Mouse (Mus musculus) lung, embryonic 16.5 days (tissue): Measurements from ENCODE around the gene Slc16a5. TPM values are rescaled to one million over a fixed set of nuclear protein-coding genes. Genes with fewer than 3 reads are reported as not detected.
"Not testable (repeated sequence)": the region's sequence is repeated elsewhere in the genome, so short reads cannot be mapped to it uniquely, and the experiment has no call there.

Experiments
- ATAC-seq: fragments of 200-750 bp; cut with Nextera tagmentation; 2 replicates; pipeline ENCODE4 v1.8.0; 2017; ENCODE audit warnings: low read depth, mild to moderate bottlenecking, moderate library complexity
- H3K27ac ChIP-seq: fragments of 300-500 bp; sonication (generic); 2 replicates; pipeline ENCODE4 v1.5.1; 2014; ENCODE audit warnings: mild to moderate bottlenecking, control low read depth, low read length
- H3K27me3 ChIP-seq: fragments of 300-500 bp; sonication (generic); 2 replicates; pipeline ENCODE4 v1.6.1; 2014; ENCODE audit warnings: low read depth, low read length, mixed read lengths; ENCODE audit not compliant: control insufficient read depth, insufficient read depth
- H3K36me3 ChIP-seq: fragments of 300-500 bp; sonication (generic); 2 replicates; pipeline ENCODE4 v1.6.1; 2014; ENCODE audit warnings: low read length; ENCODE audit not compliant: control insufficient read depth, insufficient read depth
- H3K4me1 ChIP-seq: fragments of 300-500 bp; sonication (generic); replicated peaks from 2 replicates; pipeline ENCODE4 v1.6.1; 2014; ENCODE audit warnings: low read length, mixed read lengths; ENCODE audit not compliant: control insufficient read depth, insufficient read depth
- H3K4me2 ChIP-seq: fragments of 300-500 bp; sonication (generic); 2 replicates; pipeline ENCODE4 v1.6.1; 2014; ENCODE audit warnings: low read depth, low read length, control low read depth
- H3K4me3 ChIP-seq: fragments of 300-500 bp; sonication (generic); 2 replicates; pipeline ENCODE4 v1.5.1; 2014; ENCODE audit warnings: mild to moderate bottlenecking, low read length, control low read depth
- H3K9ac ChIP-seq: fragments of 300-500 bp; sonication (generic); 2 replicates; pipeline ENCODE4 v1.6.1; 2014; ENCODE audit warnings: low read length, control low read depth
- H3K9me3 ChIP-seq: fragments of 300-500 bp; sonication (generic); 2 replicates; pipeline ENCODE4 v1.6.1; 2016; ENCODE audit warnings: low read length; ENCODE audit not compliant: control insufficient read depth
- WGBS: fragments of 180-500 bp; shearing (Covaris S2); extraction: QIAGEN DNeasy Blood & Tissue Kit; methylation state at CpG from one replicate; pipeline ENCODE4 v1.1.7; 2014; 5-methylcytosine and 5-hydroxymethylcytosine counted together
- polyA plus RNA-seq: library from polyadenylated mRNA; unstranded; fragments of >200 nt; fragmentation: Nextera tagmentation; extraction: Ambion mirVana; gene quantifications from 2 replicates; pipeline ENCODE4 v1.2.1, GENCODE M21; 2015

Gene Slc16a5
- polyA plus RNA-seq, 1 experiment from 2014 or later = 0.74 TPM

- no peak overlapping the region for H3K4me3 ChIP-seq
- no peak overlapping the region for H3K4me2 ChIP-seq
- ATAC-seq = no peak
- H3K27ac ChIP-seq = no peak overlapping the region
- H3K9me3 ChIP-seq = no peaks in the 10 kb centered on the region
- H3K9ac ChIP-seq = no peak overlapping the region
- no peaks in the 10 kb centered on the region for H3K27me3 ChIP-seq
- peaks cover 3% of the 10 kb centered on the region; the same call in 1 of the 2 replicates for H3K4me1 ChIP-seq
- 47% methylated on average over 4 of the region's 4 CpGs for WGBS
- no peaks in the 10 kb centered on the region for H3K36me3 ChIP-seq
Observed at GRCm38 (mm10) chr11:115453306-115453705, 9.0 kb upstream of the Slc16a5 start.

DNA sequence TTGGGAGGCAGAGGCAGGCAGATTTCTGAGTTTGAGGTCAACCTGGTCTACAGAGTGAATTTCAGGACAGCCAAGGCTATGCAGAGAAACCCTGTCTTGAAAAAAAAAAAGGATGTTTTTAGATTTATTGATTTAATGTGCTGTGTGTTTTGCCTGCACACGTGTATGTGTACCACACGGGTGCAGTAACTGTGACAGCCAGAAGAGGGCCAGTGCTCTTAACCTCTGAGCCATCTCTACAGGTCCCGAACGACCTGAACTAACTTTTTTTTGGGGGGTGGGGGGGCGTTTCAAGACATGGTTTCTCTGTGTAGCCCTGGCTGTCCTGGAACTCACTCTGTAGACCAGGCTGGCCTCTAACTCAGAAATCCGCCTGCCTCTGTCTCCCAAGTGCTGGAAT, 7.5 kb upstream of the Slc16a5 start:
- not testable (repeated sequence) for H3K9ac ChIP-seq, H3K27me3 ChIP-seq, H3K9me3 ChIP-seq, H3K36me3 ChIP-seq, H3K4me1 ChIP-seq, ATAC-seq, H3K27ac ChIP-seq, H3K4me2 ChIP-seq, H3K4me3 ChIP-seq
- WGBS = 82% methylated on average over 6 of the region's 6 CpGs

DNA sequence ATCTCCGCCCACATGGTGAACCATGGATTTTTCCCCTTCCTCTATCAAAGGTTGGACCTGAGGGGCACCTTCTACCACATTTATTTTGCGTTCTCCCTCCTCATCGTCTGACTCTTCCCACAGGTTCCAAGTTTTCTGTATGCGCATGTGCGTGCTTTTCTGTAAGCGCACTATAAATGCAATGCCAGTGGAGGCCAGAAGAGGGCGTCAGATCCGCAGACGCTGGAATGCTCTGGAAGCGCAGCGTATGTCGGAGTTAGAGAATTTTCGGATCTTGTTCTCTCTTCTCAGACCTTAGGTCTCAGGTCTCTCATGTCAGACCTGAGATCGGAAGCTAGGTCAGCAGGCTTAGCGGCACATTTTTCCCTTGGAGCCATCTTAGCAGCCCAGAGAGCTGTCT, 6.7 kb upstream of the Slc16a5 start:
- H3K27me3 ChIP-seq = no peaks in the 10 kb centered on the region
- H3K4me2 ChIP-seq = no peak overlapping the region
- H3K4me1 ChIP-seq = peaks cover 3% of the 10 kb centered on the region; the same call in 1 of the 2 replicates
- no peak overlapping the region for H3K9ac ChIP-seq
- H3K9me3 ChIP-seq = no peaks in the 10 kb centered on the region
- ATAC-seq = no peak
- H3K4me3 ChIP-seq = no peak overlapping the region
- H3K36me3 ChIP-seq = no peaks in the 10 kb centered on the region
- no peak overlapping the region for H3K27ac ChIP-seq
- 85% methylated on average over 15 of the region's 15 CpGs for WGBS

GRCm38 (mm10) chr11:115456182-115456581, 6.1 kb upstream of the Slc16a5 start:
- Histone ChIP-seq H3K36me3 (no peaks in the 10 kb centered on the region), H3K9ac (no peak overlapping the region), H3K27ac (no peak overlapping the region), H3K27me3 (no peaks in the 10 kb centered on the region), H3K9me3 (no peaks in the 10 kb centered on the region), H3K4me2 (no peak overlapping the region), H3K4me3 (no peak overlapping the region), H3K4me1 (peaks cover 3% of the 10 kb centered on the region; the same call in 1 of the 2 replicates)
- 92% methylated on average over 5 of the region's 5 CpGs for WGBS
- ATAC-seq = no peak

GRCm38 (mm10) chr11:115457405-115457804, 4.9 kb upstream of the Slc16a5 start:
- H3K4me1 ChIP-seq = peaks cover 5% of the 10 kb centered on the region; the same call in 1 of the 2 replicates
- no peak overlapping the region for H3K9ac ChIP-seq
- H3K9me3 ChIP-seq = no peaks in the 10 kb centered on the region
- H3K4me3 ChIP-seq = no peak overlapping the region
- no peaks in the 10 kb centered on the region for H3K27me3 ChIP-seq
- H3K36me3 ChIP-seq = no peaks in the 10 kb centered on the region
- WGBS = 19% methylated on average over 6 of the region's 6 CpGs
- peak; percentile 74 for ATAC-seq
- H3K27ac ChIP-seq = no peak overlapping the region
- H3K4me2 ChIP-seq = no peak overlapping the region

DNA sequence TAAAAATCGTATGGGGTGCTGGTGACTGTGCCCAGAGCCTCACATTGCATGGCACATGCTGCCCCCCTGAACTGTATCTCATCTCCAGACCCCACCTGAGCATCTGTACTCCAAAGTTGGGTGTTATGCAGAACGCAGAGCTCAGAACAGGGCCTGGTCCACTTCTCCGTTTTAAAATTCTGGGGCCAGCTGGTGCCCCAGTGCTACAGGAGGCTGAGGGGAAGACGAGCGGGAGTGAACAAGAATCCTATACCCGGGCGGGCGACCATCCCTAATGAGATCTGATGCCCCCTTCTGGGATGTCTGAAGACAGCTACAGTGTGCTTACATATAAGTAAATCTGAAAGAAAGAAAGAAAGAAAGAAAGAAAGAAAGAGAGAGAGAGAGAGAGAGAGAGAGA, 1.3 kb upstream of the Slc16a5 start:
- ATAC-seq = no peak
- Histone ChIP-seq H3K4me1 (peaks cover 6% of the 10 kb centered on the region; the same call in 1 of the 2 replicates), H3K27ac (no peak overlapping the region), H3K9me3 (no peaks in the 10 kb centered on the region), H3K27me3 (no peaks in the 10 kb centered on the region), H3K36me3 (no peaks in the 10 kb centered on the region), H3K9ac (no peak overlapping the region), H3K4me3 (no peak overlapping the region), H3K4me2 (no peak overlapping the region)
- 31% methylated on average over 8 of the region's 8 CpGs for WGBS

DNA sequence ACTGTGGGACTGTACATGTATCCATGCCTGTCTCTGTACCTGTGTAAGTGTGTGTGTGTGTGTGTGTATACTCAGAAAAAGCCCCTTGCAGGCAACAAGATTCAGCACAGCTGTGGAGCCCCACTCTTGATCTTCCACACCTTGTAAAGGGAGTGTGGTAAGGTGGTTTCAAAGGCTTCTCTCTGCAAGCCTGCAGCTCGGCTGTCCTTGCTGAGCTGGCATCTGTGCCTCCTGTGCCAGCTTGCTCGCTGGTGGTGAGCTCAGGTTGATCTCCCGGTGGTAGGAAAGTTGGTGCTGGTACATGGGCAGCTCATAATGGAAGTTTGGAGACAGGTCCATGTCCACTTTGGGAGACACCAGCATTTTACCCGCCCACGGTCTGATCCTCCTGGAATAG, 430 bp upstream of the Slc16a5 start:
- Histone ChIP-seq H3K27me3 (no peaks in the 10 kb centered on the region), H3K27ac (no peak overlapping the region), H3K36me3 (no peaks in the 10 kb centered on the region), H3K4me1 (peaks cover 6% of the 10 kb centered on the region; the same call in 1 of the 2 replicates), H3K9me3 (no peaks in the 10 kb centered on the region), H3K9ac (no peak overlapping the region), H3K4me2 (no peak overlapping the region), H3K4me3 (no peak overlapping the region)
- WGBS = 65% methylated on average over 5 of the region's 5 CpGs
- ATAC-seq = no peak

DNA sequence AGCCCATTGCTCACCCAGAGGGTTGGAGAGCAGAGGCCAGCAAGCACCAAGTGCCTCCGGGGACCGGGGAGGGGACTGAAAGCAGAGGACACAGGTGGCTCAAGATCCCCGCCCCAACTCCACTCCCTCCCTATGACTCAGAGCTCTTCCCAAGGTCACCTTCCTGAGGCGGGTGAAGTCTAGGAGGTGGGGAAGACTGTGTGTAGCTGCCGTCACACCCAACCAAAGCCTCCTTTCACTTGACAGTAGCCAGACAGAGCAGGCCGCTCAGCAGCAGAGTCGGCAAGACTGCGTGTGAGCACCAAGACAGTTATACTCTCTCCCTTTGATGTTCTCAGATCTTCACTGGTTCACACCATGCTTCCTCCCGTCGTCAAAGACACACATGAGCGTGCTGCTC, 1.1 kb downstream of the Slc16a5 start:
- no peak overlapping the region for H3K4me2 ChIP-seq
- no peak for ATAC-seq
- no peaks in the 10 kb centered on the region for H3K27me3 ChIP-seq
- peaks cover 3% of the 10 kb centered on the region; the same call in 1 of the 2 replicates for H3K4me1 ChIP-seq
- 55% methylated on average over 11 of the region's 11 CpGs for WGBS
- no peak overlapping the region for H3K4me3 ChIP-seq
- H3K9ac ChIP-seq = no peak overlapping the region
- H3K9me3 ChIP-seq = no peaks in the 10 kb centered on the region
- H3K36me3 ChIP-seq = no peaks in the 10 kb centered on the region
- no peak overlapping the region for H3K27ac ChIP-seq

DNA sequence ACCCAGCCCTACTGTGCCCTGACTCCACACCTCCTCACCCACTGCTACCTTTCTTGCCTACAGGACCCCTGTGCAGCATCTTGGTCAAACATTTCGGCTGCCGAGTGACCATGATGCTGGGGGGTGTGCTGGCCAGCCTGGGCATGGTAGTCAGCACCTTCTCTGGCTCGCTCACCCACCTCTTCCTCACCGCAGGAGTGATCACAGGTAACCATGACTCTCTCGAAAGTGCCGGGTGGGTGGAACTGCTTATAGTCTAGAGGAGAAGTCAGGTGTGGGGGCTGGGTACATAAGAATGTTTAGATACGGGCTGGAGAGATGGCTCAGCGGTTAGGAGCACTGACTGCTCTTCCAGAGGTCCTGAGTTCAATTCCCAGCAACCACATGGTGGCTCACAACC, 2.6 kb downstream of the Slc16a5 start:
- no peak overlapping the region for H3K4me3 ChIP-seq
- no peak overlapping the region for H3K4me2 ChIP-seq
- H3K36me3 ChIP-seq = no peaks in the 10 kb centered on the region
- ATAC-seq = no peak
- no peak overlapping the region for H3K27ac ChIP-seq
- H3K9ac ChIP-seq = no peak overlapping the region
- no peaks in the 10 kb centered on the region for H3K27me3 ChIP-seq
- 70% methylated on average over 8 of the region's 8 CpGs for WGBS
- H3K9me3 ChIP-seq = no peaks in the 10 kb centered on the region
- H3K4me1 ChIP-seq = peaks cover 3% of the 10 kb centered on the region; the same call in 1 of the 2 replicates

DNA sequence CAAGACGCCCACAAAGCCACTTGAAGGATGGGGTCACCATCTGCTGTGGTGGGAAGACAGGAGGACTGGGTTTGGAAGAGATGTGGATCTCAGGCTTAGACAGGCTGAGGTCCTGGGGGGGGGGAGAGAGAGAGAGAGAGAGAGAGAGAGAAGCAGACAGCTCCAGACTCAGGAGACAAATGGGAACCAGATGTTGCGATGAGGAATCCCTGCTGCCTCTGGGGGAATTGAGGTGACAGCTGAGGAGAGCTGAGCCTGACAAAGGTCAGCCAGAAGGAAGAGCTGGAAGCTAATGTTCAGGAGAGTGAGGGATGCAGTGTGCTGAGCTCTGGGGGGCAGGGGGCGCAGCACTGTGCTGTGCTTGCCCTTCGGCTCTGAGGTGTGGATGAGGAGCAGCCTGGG, 4.9 kb downstream of the Slc16a5 start:
- no peak overlapping the region for H3K4me2 ChIP-seq
- 20% methylated on average over 4 of the region's 4 CpGs for WGBS
- no peaks in the 10 kb centered on the region for H3K27me3 ChIP-seq
- H3K27ac ChIP-seq = no peak overlapping the region
- H3K4me3 ChIP-seq = no peak overlapping the region
- H3K36me3 ChIP-seq = no peaks in the 10 kb centered on the region
- no peak overlapping the region for H3K9ac ChIP-seq
- H3K9me3 ChIP-seq = no peaks in the 10 kb centered on the region
- H3K4me1 ChIP-seq = peaks cover 3% of the 10 kb centered on the region; the same call in 1 of the 2 replicates
- ATAC-seq = no peak
